Mouse (Mus musculus): ENCODE measurements around the gene D930020B18Rik.

DNA sequence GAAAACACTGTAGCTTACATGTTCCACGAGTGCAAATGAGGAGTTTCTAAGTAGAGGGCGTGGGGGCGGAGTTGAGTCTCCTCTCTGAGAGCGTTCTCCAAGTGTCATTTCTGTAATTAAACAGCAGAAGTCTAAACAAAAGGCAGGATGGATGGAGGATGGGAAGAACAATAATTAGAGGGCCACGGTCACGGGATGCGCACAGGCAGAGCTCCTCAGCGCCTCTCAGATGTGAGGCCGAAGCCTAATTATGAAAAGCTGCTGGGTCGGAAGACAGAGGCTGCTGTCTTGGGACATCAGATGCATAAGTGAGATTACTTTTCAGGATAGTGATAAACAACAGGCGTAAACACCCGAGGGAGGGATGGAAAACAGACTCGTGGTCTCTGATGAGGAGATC, 22.2 kb downstream of the D930020B18Rik start:
- TF ChIP-seq CTCF (IDR thresholded peaks at IDR 0.05; ENCODE audit: low read depth): no peak
- TF ChIP-seq EP300 (IDR thresholded peaks at IDR 0.05; ENCODE audit: low read depth): no peak

All from heart, postnatal 0 days (tissue).